Mouse (Mus musculus) gastrocnemius, postnatal 4 days (tissue): ENCODE results near the gene Zfp128. TPM values are rescaled to one million over a fixed set of nuclear protein-coding genes. Genes with fewer than 3 reads are reported as not detected.
"Not testable (repeated sequence)": the region's sequence is repeated elsewhere in the genome, so short reads cannot be mapped to it uniquely, and the experiment has no call there.

Source experiments
- DNase-seq, 2 experiments: peaks; one replicate each; pipeline ENCODE4 v3.0.0; 2021 to 2022; ENCODE audit warnings: low spot score in 2 of 2, mixed read lengths in 2 of 2
- total RNA-seq, 2 experiments: library from RNA; stranded (reverse); gene quantifications; 2 replicates each; pipeline ENCODE4 v1.2.3; 2021

Zfp128 gene
- total RNA-seq, 2 experiments from 2014 or later = 3.2 to 3.4 TPM

DNA sequence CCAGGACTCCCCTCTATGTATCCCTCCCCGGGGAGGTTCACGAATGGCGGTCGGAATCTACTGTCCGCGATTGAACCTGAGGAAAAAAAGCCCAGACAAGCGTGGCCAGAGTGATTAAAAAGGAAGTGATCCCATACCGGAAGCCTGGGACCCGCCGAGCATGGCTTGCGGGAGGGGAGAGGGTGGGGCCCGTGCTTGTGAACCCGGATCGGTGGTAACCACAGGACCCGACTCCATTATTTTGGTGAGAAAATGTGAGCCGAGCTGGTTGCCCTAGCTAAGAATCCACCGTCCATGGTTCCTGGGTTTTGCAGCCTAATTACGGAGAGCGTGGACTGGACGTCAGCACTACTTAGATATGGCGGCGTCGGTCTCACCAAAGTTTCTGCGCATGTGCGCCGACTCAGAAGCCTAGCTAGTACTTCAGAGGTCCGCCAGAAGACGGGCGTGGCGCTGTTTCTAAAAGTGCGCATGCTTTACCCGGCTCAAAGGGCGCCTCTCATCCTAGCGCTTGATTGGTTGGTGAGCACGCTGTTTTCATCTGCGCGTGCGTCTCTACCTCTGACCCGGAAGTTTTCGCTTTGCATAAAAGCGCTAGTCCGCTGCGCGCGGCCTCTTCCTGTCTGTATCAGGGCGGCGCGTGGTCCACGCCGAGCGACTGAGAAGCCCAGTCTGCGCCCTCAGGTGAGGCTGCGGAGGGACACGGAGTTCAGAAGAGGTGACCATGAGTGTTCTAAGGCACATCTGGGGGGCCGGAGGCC lies 40.9 kb downstream of the Zfp128 start, which contains the start of gene Rps5:
Gene Rps5, plus strand, starts transcription at position 586 of the 761 bp plus-strand sequence.
- peak; percentile 97 to 98 for DNase-seq

DNA sequence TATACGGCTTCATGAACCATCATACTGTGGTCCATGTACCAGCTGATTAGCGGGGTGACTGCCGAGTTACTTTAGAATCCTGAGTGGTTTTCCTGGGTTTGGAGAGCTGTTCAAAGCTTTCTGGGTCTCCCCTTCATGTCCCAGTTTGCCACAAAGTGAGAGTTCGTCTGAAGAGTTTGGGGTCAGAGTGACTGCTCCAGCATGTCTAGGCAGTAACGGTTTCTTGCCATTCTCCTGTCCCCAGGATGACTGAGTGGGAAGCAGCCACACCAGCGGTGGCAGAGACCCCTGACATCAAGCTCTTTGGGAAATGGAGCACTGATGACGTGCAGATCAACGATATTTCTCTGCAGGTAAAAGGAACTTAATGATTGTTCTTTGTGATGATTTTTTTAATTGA lies 41.8 kb downstream of the Zfp128 start:
- DNase-seq = no peak

DNA sequence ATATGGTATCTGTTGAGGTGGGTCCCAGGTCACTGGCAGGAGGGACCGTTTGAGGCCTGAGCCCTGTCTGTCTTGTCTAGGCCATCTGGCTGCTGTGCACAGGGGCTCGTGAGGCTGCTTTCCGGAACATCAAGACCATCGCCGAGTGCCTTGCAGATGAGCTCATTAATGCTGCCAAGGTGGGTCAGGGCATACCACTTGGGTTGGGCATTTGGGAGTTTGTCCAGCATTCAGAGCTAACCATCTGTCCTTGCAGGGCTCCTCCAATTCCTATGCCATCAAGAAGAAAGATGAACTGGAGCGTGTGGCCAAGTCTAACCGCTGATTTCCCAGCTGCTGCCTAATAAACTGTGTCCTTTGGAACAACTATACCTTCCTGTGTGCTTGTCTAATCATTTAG lies 45.3 kb downstream of the Zfp128 start:
- no peak for DNase-seq

DNA sequence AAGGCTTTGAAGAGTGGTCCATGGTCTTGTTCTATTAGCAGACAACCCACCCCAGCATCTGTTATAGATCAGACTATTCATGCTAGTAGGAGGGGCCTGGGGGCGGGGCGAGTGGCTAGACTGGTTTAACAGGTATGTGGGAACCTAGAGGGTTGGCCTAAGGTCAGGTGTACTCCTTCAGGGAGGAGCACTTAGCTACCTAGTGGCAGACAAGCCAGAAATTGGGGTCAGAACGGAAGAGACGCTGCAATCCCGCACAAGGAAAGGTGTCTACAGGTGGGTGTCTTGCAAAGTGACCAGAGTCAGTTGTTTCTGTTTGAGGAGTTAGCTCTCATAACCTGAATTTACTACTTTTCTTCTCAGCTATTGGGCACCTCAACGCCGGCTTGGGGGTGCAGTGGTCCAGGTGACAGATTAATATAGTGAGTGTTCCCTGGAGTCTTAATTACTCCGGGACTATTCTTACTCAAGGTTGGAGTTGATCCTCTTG lies 46.3 kb downstream of the Zfp128 start, which contains the start of gene Rnf225:
Gene Rnf225, plus strand, starts transcription at position 226 of the 490 bp plus-strand sequence.
- DNase-seq = no peak

DNA sequence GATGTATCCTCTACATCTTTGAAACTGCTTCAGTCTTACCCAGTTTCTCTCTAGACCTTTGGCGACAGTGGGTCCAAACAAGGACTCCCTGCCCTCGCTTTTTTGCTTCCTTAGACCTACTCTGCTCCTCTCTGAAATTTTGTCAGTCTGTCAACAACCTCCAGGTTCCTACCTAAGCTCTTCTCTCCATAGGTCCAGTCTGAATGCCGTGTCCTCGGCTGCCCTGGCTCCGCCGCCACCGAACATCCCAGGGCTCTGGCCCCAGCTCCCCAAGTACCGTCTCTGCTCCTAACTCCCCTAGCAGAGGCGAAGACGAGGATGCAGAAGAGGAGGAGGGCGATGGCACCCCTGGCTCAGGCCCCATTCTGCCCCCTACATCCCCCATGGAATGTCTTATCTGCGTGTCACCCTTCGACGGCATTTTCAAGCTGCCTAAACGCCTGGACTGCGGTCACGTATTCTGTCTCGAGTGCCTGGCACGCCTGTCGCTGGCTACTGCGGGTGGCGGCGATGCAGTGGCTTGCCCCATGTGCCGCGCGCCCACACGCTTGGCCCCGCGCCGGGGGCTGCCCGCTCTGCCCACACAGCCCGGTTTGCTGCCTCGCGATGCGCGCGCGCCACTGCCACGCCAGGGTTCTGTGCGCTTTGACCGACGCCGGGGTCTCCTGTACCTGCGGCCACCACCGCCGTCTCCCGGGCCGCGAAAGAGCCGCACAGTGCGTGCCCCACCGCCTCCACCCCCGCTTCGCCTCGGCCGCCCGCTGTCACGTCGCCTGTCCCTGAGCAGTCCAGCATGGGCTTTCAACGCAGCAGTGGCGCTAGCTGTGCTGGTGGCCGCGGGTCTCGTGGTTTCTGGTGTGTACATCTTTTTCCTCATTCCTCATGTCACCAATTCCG lies 47.0 kb downstream of the Zfp128 start:
- DNase-seq = peak; percentile 31 to 43

DNA sequence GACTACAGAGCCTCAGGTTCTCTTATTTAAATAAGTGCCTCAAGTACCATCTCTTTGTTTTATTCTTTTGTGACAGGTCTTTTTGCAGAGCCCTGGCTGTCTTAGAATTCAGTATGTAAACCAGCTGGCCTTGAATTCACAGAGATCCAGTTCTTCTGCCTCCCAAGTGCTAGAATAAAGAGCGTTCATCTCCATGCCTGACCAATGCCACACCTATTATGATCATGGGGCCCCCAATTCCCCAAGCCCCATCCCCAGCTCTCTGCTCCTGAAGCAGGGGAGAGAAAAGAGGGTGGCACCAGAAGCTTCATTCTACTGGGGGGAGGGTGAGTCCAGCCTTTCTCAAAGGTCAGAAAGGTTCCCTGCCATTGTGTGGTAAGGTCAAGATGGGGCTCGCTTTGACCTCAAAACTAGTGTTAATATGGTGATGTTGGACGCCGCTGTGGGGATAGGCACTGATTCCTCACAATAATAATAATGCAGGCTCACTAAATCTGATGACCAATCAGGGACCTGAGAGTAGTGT lies 52.7 kb downstream of the Zfp128 start:
- DNase-seq = no peak

DNA sequence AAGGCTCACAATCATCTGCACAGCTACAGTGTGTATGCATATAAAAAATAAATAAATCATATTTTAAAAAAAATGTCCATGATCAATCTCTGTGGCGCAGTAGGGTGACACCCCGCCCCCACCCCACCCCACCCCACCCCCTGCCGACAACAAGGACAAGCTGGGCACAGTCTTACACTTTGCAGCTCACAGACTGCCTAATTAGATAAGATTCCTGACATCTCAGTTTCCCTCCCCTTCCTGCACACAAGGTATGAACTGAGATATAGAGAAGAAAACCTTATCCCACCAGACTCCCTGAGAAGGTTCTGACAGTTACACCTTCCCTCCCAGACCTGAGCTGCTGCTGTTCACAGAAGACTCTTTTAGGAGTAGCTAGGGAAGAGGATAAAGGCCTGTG lies 53.8 kb downstream of the Zfp128 start:
- DNase-seq = no peak

DNA sequence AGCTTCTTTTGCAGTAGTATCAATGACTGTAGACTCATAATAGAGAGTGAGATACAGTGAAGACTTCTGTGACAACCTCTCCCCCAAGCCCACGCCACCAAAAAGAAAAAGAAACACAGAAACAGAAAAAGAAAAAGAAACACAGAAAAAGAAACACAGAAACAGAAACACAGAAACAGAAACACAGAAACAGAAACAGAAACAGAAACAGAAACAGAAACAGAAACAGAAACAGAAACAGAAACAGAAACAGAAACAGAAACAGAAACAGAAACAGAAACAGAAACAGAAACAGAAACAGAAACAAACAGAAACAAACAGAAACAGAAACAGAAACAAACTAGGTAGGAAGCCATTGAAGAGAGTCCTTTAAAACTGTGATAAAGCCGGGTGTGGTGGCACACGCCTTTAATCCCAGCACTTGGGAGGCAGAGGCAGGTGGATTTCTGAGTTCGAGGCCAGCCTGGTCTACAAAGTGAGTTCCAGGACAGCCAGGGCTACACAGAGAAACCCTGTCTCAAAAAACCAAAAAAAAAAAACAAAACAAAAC lies 56.4 kb downstream of the Zfp128 start:
- not testable (repeated sequence) for DNase-seq

DNA sequence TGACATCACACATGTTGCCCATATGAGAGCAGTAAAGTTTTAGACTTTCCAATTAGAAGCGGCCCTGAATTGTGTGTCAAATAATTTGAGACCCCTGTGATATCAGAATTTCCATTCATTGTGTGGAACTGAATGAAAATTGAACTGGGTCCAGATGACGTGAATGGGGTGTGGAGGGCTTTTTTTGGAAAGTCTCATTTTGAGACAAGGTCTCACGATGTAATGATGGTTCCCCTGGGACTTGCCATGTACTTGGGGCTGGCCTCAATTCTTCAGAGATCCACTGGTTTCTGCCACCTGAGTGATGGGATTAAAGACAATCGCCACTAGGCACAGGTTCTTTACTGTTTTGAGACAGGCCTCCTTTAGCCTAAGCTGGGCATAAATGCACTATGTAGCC lies 59.6 kb downstream of the Zfp128 start:
- DNase-seq = no peak

Other genes starting within 250 kb of the Zfp128 start
- not detected for gene Vmn2r54, start 240.9 kb upstream of the Zfp128 start, total RNA-seq
- gene Vmn2r55, start 196.2 kb upstream of the Zfp128 start, total RNA-seq = not detected
- gene Vmn2r56, start 146.2 kb upstream of the Zfp128 start, total RNA-seq = not detected
- 1 to 10 TPM; 7.5 to 7.8 TPM for gene Zscan18, start 77.5 kb upstream of the Zfp128 start, total RNA-seq
- 10 to 100 TPM in 1 of 2 experiments, 1 to 10 TPM in 1; 9.5 to 11.6 TPM for gene Zfp329, start 62.3 kb upstream of the Zfp128 start, total RNA-seq
- gene Zfp110, start 46.4 kb upstream of the Zfp128 start, total RNA-seq = 10 to 100 TPM; 19.5 to 20.3 TPM
- 1 to 10 TPM; 4.9 to 5.7 TPM for gene Zscan22, start 16.6 kb downstream of the Zfp128 start, total RNA-seq
- 1,000 to 10,000 TPM; 1,104 to 1,266 TPM for gene Rps5, start 41.1 kb downstream of the Zfp128 start, total RNA-seq
- under 1 TPM; 0.62 to 0.69 TPM for gene Rnf225, start 46.2 kb downstream of the Zfp128 start, total RNA-seq
- gene Zfp324, start 84.7 kb downstream of the Zfp128 start, total RNA-seq = 1 to 10 TPM; 6.0 to 6.6 TPM
- 1 to 10 TPM; 4.2 TPM for gene Zfp446, start 96.7 kb downstream of the Zfp128 start, total RNA-seq
- under 1 TPM; 0.10 to 0.20 TPM for gene Slc27a5, start 117.0 kb downstream of the Zfp128 start, total RNA-seq
- 100 to 1,000 TPM; 232 to 252 TPM for gene Trim28, start 117.9 kb downstream of the Zfp128 start, total RNA-seq
- gene Zbtb45, start 128.9 kb downstream of the Zfp128 start, total RNA-seq = 10 to 100 TPM; 10.4 to 13.5 TPM
- gene Chmp2a, start 153.6 kb downstream of the Zfp128 start, total RNA-seq = 100 to 1,000 TPM; 135 to 143 TPM
- gene Ube2m, start 157.1 kb downstream of the Zfp128 start, total RNA-seq = 100 to 1,000 TPM; 163 to 175 TPM
- gene Mzf1, start 173.6 kb downstream of the Zfp128 start, total RNA-seq = 1 to 10 TPM; 1.6 to 1.8 TPM
- not detected for gene Vmn1r85, start 214.0 kb downstream of the Zfp128 start, total RNA-seq
- gene Vmn1r86, start 238.7 kb downstream of the Zfp128 start, total RNA-seq = not detected